Mouse (Mus musculus) liver, adult 2 months (tissue): ENCODE results near the gene Dnajc16.

Source experiments
- CTCF ChIP-seq: fragments of 200-500 bp; IDR thresholded peaks from 2 replicates; pipeline ENCODE4 v1.5.1; 2011; ENCODE audit warnings: low read depth, low read length, control low read depth
- POLR2A ChIP-seq: fragments of 200-500 bp; IDR thresholded peaks from 2 replicates; pipeline ENCODE4 v1.6.1; 2011; ENCODE audit warnings: low read length, control low read depth; ENCODE audit not compliant: insufficient read depth; ENCODE audit errors: extremely low read depth

GRCm38 (mm10) chr4:141738015-141738414 is 52.7 kb downstream of the Dnajc16 start:
- TF ChIP-seq CTCF: no peak
- no peak for TF ChIP-seq POLR2A
